Mouse (Mus musculus) embryonic facial prominence, embryonic 15.5 days (tissue): ENCODE results near the gene Pola1. TPM values are rescaled to one million over a fixed set of nuclear protein-coding genes. Genes with fewer than 3 reads are reported as not detected.
A peak's percentile ranks its signal among the peaks of the same experiment; 100 is the strongest.

Experiments used
- ATAC-seq: fragments of 200-750 bp; cut with Nextera tagmentation; 2 replicates; pipeline ENCODE4 v1.8.0; 2017; ENCODE audit warnings: low read depth, moderate TSS enrichment; ENCODE audit not compliant: insufficient number of reproducible peaks, low FRiP score, low TSS enrichment
- H3K27ac ChIP-seq: fragments of 300-500 bp; sonication (generic); replicated peaks from 2 replicates; pipeline ENCODE4 v1.5.1; 2015; ENCODE audit warnings: mild to moderate bottlenecking, inconsistent platforms
- H3K27me3 ChIP-seq: fragments of 300-500 bp; sonication (generic); 2 replicates; pipeline ENCODE4 v1.6.1; 2015; ENCODE audit warnings: inconsistent platforms
- H3K36me3 ChIP-seq: fragments of 300-500 bp; sonication (generic); 2 replicates; pipeline ENCODE4 v1.6.1; 2015; ENCODE audit warnings: mild to moderate bottlenecking, inconsistent platforms
- H3K4me1 ChIP-seq: fragments of 300-500 bp; sonication (generic); 2 replicates; pipeline ENCODE4 v1.6.1; 2015; ENCODE audit warnings: inconsistent platforms
- H3K4me2 ChIP-seq: fragments of 300-500 bp; sonication (generic); replicated peaks from 2 replicates; pipeline ENCODE4 v1.6.1; 2015; ENCODE audit warnings: mild to moderate bottlenecking, inconsistent platforms
- H3K4me3 ChIP-seq: fragments of 300-500 bp; sonication (generic); replicated peaks from 2 replicates; pipeline ENCODE4 v1.5.1; 2015; ENCODE audit warnings: mild to moderate bottlenecking, inconsistent platforms
- H3K9ac ChIP-seq: fragments of 300-500 bp; sonication (generic); 2 replicates; pipeline ENCODE4 v1.6.1; 2015; ENCODE audit warnings: inconsistent platforms
- H3K9me3 ChIP-seq: fragments of 300-500 bp; sonication (generic); replicated peaks from 2 replicates; pipeline ENCODE4 v1.6.1; 2016; ENCODE audit warnings: inconsistent platforms
- WGBS: fragments of 180-500 bp; shearing (Covaris S2); methylation state at CpG from one replicate; pipeline ENCODE4 v1.1.7; 2015; 5-methylcytosine and 5-hydroxymethylcytosine counted together
- polyA plus RNA-seq: library from polyadenylated mRNA; unstranded; fragments of >200 nt; fragmentation: Nextera tagmentation; extraction: Ambion mirVana; gene quantifications from 2 replicates; pipeline ENCODE4 v1.2.1, GENCODE M21; 2015

Pola1 gene
- polyA plus RNA-seq, 1 experiment from 2014 or later = 15.6 TPM

DNA sequence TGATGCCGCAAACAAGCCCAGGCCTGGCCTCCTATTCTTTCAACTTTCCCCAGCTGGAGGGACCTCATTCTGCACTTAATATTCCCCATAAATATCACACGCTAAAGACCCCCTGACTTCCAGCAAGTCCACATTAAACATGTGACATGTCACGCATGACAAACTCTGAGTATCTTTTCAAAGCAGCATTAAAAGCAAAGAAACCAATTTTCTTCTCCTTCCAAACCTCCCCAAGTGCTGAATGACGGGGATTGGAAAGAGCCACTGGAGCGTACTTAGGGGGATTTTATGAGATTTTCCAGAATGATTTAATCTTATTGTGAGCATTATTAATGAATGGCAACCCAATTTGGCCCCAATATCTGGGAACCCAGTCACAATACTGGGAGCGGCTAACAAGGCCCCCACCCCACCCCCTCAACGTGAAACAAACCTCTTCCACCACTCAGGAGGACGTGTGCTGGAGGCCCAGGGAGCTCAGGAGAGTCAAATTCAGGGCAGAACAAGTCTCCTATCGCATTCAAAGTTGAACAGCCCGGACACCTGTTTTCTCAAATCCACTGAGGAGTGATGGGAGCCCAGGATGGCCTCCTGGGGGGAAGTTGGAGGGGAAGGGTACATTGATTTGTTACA lies 331.7 kb downstream of the Pola1 start:
- 24% methylated on average over 10 of the region's 10 CpGs for WGBS
- H3K9me3 ChIP-seq = no peaks in the 10 kb centered on the region
- H3K36me3 ChIP-seq = no peaks in the 10 kb centered on the region
- H3K9ac ChIP-seq = no peak overlapping the region
- no peak overlapping the region for H3K27ac ChIP-seq
- H3K4me3 ChIP-seq = no peak overlapping the region
- H3K4me2 ChIP-seq = no peak overlapping the region
- ATAC-seq = no peak
- peaks cover 68% of the 10 kb centered on the region for H3K27me3 ChIP-seq
- H3K4me1 ChIP-seq = peaks cover 12% of the 10 kb centered on the region

DNA sequence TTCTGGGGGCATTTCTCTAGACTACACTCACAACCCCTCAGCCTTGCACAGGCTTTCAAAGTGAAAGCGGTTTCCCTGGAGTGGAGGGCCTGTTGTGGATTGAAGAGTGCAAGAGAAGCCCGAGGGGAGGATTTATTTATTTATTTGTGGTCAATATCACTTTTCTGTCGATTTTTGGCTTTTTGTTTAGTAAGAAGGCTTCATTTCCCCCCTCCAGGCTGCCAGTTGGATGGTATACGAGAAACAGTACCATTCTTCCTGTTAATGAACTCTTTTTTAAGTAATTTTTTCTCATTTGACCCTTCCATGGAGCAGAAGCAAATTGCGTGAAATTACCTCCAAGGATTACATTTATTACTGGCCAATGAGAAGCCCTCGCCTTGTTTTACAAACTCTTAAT lies 332.2 kb downstream of the Pola1 start:
- no peak overlapping the region for H3K27ac ChIP-seq
- no peak overlapping the region for H3K4me3 ChIP-seq
- H3K27me3 ChIP-seq = peaks cover 73% of the 10 kb centered on the region
- H3K4me2 ChIP-seq = no peak overlapping the region; the same call in 1 of the 2 replicates
- no peak for ATAC-seq
- no peaks in the 10 kb centered on the region for H3K36me3 ChIP-seq
- no peaks in the 10 kb centered on the region for H3K9me3 ChIP-seq
- no peak overlapping the region for H3K9ac ChIP-seq
- WGBS = 21% methylated on average over 6 of the region's 6 CpGs
- peaks cover 12% of the 10 kb centered on the region for H3K4me1 ChIP-seq

DNA sequence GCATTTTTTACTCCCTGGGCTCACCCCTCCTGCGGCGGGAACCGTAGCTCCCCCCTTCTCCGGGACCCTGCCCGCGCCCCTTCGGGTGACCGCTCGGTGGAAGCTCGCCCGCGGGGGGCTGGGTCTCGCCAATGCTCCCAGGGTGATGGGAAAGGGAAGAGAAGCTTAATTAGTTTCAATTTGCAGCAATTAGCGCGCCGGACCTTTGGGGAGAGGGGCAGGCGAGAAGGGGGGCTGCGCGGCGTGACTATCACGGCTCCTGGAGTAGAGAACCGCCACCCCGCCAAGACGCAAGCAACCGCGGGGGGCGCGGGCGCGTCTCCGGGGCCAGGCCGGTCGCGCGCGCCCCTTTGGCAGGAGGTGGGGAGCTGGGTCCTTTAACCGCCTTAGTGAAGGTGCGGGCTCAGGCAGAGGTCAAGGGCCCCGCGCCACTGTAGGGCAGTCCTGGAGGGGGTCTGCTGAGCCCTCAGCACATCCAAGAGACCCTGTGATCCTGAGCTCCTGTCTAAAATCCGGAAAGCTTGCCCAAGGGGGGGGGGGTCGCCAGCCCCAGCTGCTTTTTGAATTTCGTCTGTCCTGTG lies 332.8 kb downstream of the Pola1 start:
- peaks cover 80% of the 10 kb centered on the region for H3K27me3 ChIP-seq
- H3K9ac ChIP-seq = no peak overlapping the region
- H3K4me1 ChIP-seq = peaks cover 12% of the 10 kb centered on the region
- H3K27ac ChIP-seq = no peak overlapping the region
- H3K9me3 ChIP-seq = no peaks in the 10 kb centered on the region
- H3K4me2 ChIP-seq = peak overlapping the region; percentile 44
- H3K4me3 ChIP-seq = peak overlapping the region; percentile 30
- no peak for ATAC-seq
- no peaks in the 10 kb centered on the region for H3K36me3 ChIP-seq
- 15% methylated on average over 43 of the region's 43 CpGs for WGBS

DNA sequence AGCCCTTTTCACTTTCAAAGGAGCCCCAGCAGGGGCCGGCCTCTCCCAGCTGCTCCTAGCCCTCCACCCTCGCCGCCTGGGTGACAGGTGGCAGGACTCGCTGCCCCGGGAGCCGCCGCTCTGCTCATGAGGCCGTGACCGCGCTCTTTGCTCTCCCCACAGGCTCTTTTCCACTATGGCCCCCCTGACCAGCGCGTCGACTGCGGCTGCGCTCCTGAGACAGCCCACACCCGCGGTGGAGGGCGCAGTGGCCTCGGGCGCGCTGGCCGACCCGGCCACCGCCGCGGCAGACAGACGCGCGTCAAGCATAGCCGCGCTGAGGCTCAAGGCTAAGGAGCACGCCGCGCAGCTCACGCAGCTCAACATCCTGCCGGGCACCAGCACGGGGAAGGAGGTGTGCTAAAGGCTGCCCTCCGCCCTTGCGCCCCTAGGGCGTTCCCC lies 334.9 kb downstream of the Pola1 start:
- H3K9ac ChIP-seq = no peak overlapping the region
- H3K9me3 ChIP-seq = no peaks in the 10 kb centered on the region
- H3K36me3 ChIP-seq = no peaks in the 10 kb centered on the region
- peaks cover 12% of the 10 kb centered on the region for H3K4me1 ChIP-seq
- peak overlapping the region; percentile 23 for H3K4me3 ChIP-seq
- ATAC-seq = no peak; the same call in 1 of the 2 replicates
- WGBS = 26% methylated on average over 35 of the region's 40 CpGs
- peak overlapping the region; percentile 40 for H3K4me2 ChIP-seq
- no peak overlapping the region for H3K27ac ChIP-seq
- H3K27me3 ChIP-seq = peaks cover 88% of the 10 kb centered on the region

DNA sequence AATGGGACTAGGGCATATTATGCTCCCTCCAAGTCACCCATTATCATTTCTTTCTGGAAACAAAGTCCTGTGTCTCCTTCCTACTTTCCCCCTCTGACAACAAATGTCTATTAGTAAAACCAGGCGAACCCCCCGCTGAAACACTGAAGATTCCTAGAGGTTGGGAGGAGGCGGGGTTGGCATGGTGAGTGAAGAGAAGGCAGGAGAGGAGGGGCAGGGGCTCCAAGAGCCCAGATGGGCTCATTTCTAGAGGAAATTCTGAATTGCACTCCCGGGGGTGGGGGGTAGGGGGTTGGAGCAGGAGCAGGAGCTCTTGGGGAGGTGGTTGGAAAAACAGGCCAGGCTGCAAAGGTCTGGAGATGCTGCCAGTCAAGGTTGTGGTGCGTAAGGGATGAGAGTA lies 336.1 kb downstream of the Pola1 start:
- Histone ChIP-seq H3K9me3 (no peaks in the 10 kb centered on the region), H3K27ac (no peak overlapping the region), H3K9ac (no peak overlapping the region), H3K4me3 (no peak overlapping the region), H3K27me3 (peaks cover 89% of the 10 kb centered on the region), H3K4me1 (peaks cover 12% of the 10 kb centered on the region), H3K36me3 (no peaks in the 10 kb centered on the region), H3K4me2 (no peak overlapping the region)
- WGBS = 14% methylated on average over 5 of the region's 5 CpGs
- no peak for ATAC-seq

DNA sequence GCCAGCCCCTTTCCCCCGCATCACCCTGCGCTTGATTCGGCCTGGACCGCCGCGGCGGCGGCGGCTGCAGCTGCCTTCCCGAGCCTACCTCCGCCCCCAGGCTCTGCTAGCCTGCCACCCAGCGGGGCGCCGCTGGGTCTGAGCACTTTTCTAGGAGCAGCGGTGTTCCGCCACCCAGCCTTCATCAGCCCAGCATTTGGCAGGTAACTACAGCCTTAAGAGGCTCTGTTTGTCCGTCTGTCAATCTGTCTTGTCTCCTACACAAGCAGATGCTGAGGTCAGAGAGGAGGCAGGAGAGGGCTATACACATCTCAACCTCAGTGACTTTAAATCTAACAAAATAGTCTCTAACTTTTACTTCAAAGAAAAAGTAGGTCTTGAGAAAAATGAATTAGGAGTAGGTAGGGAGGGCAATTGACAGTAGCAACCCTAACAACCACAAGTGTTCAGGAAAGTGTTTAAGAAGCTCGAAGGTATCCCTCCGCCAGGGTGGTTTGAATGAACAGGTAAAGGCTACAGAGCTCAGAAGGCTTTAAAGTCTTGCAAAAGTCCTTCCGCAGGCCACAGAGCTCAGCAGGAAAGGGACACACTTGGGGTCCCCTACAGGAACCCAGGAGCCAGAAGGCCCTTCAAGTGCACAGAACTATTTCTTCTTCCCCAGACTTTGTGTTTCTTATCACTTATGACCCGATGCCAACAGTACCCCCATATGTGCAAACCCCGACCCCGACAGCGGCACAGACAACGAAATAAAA lies 337.0 kb downstream of the Pola1 start:
- H3K9me3 ChIP-seq = no peaks in the 10 kb centered on the region
- H3K27me3 ChIP-seq = peaks cover 89% of the 10 kb centered on the region
- H3K4me3 ChIP-seq = no peak overlapping the region
- 23% methylated on average over 25 of the region's 25 CpGs for WGBS
- H3K4me1 ChIP-seq = peaks cover 12% of the 10 kb centered on the region
- H3K4me2 ChIP-seq = no peak overlapping the region
- no peak overlapping the region for H3K27ac ChIP-seq
- no peaks in the 10 kb centered on the region for H3K36me3 ChIP-seq
- ATAC-seq = no peak
- no peak overlapping the region for H3K9ac ChIP-seq

DNA sequence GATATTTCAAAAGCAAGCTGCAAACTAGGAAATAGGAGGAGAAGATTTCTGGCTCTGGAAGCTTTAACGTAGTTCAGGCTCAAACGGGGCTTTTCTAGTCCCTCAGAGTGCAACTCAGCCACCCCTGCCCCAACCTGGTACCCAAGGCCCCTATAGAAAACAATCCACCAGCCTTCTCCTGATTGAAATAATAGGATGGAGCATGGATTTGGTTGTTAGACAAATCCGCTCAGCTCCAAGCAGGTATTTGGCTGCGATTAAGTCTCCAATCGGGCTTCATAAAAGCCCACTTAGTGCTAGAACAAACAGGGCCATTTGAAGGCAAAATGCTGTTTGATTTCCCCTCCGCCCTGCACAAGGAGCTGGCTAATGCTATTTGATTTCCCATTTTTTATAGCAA lies 339.9 kb downstream of the Pola1 start:
- WGBS = 23% methylated on average over 6 of the region's 6 CpGs
- H3K27ac ChIP-seq = no peak overlapping the region
- H3K4me1 ChIP-seq = 0 out of 2 replicates have a peak, but pooled peaks cover 12% of the 10 kb centered on the region
- H3K27me3 ChIP-seq = peaks cover 93% of the 10 kb centered on the region
- H3K9me3 ChIP-seq = no peaks in the 10 kb centered on the region
- H3K36me3 ChIP-seq = no peaks in the 10 kb centered on the region
- H3K9ac ChIP-seq = no peak overlapping the region
- no peak overlapping the region for H3K4me3 ChIP-seq
- ATAC-seq = no peak
- H3K4me2 ChIP-seq = no peak overlapping the region

DNA sequence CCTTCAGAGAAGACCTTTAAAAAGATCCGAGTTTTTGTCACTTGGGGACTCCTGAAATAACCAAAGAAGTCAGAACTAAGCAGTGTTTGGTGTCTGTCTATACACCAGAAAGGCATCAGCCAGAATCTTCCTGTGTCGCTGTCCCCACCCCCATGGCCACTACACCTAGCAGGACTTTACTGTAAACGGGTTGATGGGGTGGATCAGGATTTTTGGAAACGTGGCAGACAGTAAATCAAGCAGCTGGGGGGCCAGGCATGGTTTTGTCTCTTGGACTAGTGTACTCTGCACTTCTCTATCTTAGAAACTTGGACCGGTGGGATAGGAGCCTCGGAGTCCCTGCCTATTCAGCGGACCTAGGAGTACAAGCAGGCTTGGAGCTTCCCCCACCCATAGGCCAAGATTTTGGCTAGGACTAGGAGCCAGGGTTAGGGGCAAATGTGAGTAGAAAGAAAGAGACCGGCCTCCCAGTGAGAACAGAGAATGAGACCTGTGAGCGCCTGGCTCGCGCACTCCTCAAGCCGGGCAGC lies 342.0 kb downstream of the Pola1 start:
- Histone ChIP-seq H3K27me3 (peaks cover 97% of the 10 kb centered on the region), H3K9me3 (no peaks in the 10 kb centered on the region), H3K9ac (no peak overlapping the region), H3K4me3 (no peak overlapping the region), H3K4me2 (no peak overlapping the region), H3K27ac (no peak overlapping the region), H3K4me1 (0 out of 2 replicates have a peak, but pooled peaks cover 9% of the 10 kb centered on the region), H3K36me3 (no peaks in the 10 kb centered on the region)
- 14% methylated on average over 12 of the region's 12 CpGs for WGBS
- ATAC-seq = no peak

DNA sequence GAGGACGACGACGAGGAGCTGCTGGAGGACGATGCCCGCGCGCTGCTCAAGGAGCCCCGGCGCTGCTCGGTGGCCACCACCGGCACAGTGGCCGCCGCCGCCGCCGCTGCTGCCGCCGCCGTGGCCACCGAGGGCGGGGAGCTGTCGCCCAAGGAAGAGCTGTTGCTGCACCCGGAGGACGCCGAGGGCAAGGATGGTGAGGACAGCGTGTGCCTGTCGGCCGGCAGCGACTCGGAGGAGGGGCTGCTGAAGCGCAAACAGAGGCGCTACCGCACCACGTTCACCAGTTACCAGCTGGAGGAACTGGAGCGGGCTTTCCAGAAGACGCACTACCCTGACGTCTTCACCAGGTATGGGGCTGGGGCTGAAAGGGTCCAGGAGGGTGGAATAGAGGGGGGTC lies 342.9 kb downstream of the Pola1 start:
- Histone ChIP-seq H3K27me3 (peaks cover 97% of the 10 kb centered on the region), H3K4me3 (peak overlapping the region; percentile 35), H3K4me1 (0 out of 2 replicates have a peak, but pooled peaks cover 9% of the 10 kb centered on the region), H3K4me2 (peak overlapping the region; percentile 52), H3K9ac (no peak overlapping the region), H3K36me3 (no peaks in the 10 kb centered on the region), H3K27ac (no peak overlapping the region), H3K9me3 (no peaks in the 10 kb centered on the region)
- ATAC-seq = no peak
- whole genome bisulfite sequencing = 15% methylated on average over 37 of the region's 37 CpGs

DNA sequence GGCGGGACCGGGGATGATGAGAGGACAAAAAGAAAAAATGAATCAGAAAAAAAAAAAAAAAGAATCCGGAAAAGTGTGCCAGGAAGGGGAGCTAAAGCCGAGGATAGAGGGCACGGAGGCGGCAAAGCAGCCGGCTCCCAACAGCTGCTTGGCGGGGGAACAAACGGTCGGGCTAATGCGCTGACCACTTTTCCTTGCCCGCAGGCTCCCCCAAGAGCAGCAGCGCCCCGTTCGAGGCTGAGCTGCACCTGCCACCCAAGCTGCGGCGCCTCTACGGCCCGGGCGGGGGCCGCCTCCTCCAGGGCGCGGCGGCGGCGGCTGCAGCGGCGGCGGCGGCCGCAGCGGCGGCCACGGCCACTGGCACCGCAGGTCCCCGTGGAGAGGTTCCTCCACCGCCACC lies 343.6 kb downstream of the Pola1 start:
- Histone ChIP-seq H3K36me3 (no peaks in the 10 kb centered on the region), H3K9me3 (no peaks in the 10 kb centered on the region), H3K9ac (no peak overlapping the region), H3K27ac (no peak overlapping the region), H3K4me2 (peak overlapping the region; percentile 52), H3K27me3 (peaks cover 90% of the 10 kb centered on the region), H3K4me3 (peak overlapping the region; percentile 35), H3K4me1 (0 out of 2 replicates have a peak, but pooled peaks cover 9% of the 10 kb centered on the region)
- no peak for ATAC-seq
- WGBS = 12% methylated on average over 33 of the region's 37 CpGs

DNA sequence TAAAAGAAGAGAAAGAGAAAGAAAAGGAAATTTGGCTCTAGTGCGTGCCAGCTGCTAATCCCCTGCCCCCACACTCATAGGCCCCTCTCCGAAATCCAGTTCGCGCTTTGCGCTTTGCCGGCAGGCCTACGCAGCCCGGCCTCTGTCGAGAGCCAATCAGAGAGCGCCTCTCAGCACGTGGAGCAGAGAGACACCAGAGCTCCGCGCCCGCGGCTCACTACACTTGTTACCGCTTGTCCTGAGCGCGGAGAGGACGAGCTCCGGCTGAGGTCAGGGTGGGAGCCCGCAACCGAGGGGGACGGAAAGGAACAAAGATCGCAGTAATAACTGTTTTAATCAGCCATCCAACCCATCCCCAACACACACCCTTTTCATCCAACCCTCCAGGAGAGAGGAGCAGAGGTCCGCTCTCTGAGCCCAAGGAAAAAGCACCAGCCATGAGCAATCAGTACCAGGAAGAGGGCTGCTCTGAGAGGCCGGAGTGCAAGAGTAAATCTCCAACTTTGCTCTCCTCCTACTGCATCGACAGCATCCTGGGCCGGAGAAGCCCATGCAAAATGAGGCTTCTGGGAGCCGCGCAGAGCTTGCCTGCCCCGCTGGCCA lies 345.6 kb downstream of the Pola1 start, which contains the start of gene Arx:
TSS of gene Arx (plus strand) at position 155 of the 603 bp plus-strand sequence.
- peak within 1 kb of the TSS; percentile 19 for H3K4me3 ChIP-seq
- 21% methylated on average over 31 of the region's 31 CpGs for WGBS
- peak; percentile 79; the same call in 1 of the 2 replicates for ATAC-seq

More for the DNA sequence above, 345.6 kb downstream of the Pola1 start, which contains the start of gene Arx:
- Histone ChIP-seq H3K9ac (no peak within 1 kb of the TSS), H3K36me3 (no peaks in the 10 kb centered on the region), H3K27ac (no peak within 1 kb of the TSS), H3K27me3 (peaks cover 91% of the 10 kb centered on the region), H3K9me3 (no peaks in the 10 kb centered on the region), H3K4me2 (peak within 1 kb of the TSS; percentile 19; the same call in 1 of the 2 replicates), H3K4me1 (peaks cover 13% of the 10 kb centered on the region; the same call in 1 of the 2 replicates)
